Mouse (Mus musculus): ENCODE measurements at regions not wholly inside any gene's neighbourhood (a gene's known extent, or its start where the extent isn't known, plus 50 kb on each side); places are given as distances from the start of the nearest gene placed in this dataset.

- ATAC-seq (replicated peaks; ENCODE audit: low FRiP score): no peak
- Histone ChIP-seq H3K9me3 (ENCODE audit: control insufficient read depth, low read length) (no peaks in the 10 kb centered on the region), H3K36me3 (ENCODE audit: control insufficient read depth, insufficient read depth, low read length) (no peaks in the 10 kb centered on the region), H3K27ac (ENCODE audit: low read depth, low read length) (no peak overlapping the region), H3K4me2 (ENCODE audit: low read depth, low read length, severe bottlenecking) (no peak overlapping the region), H3K27me3 (ENCODE audit: control insufficient read depth, insufficient read depth, low read length) (no peaks in the 10 kb centered on the region), H3K4me1 (replicated peaks; ENCODE audit: control insufficient read depth, insufficient read depth, low read length) (no peaks in the 10 kb centered on the region), H3K4me3 (ENCODE audit: low read depth, low read length) (no peak overlapping the region), H3K9ac (ENCODE audit: low read length) (no peak overlapping the region)
- DNase-seq (ENCODE audit: low spot score): no peak
- 66% methylated on average over 1 of the region's 1 CpGs for WGBS
Observed at GRCm38 (mm10) chr16:78096571-78096970, 204.7 kb upstream of the Cxadr start.

GRCm38 (mm10) chr16:78090155-78090554, 211.1 kb upstream of the Cxadr start:
- Histone ChIP-seq H3K4me2 (ENCODE audit: low read depth, low read length, severe bottlenecking) (no peak overlapping the region), H3K9me3 (ENCODE audit: control insufficient read depth, low read length) (no peaks in the 10 kb centered on the region), H3K4me3 (ENCODE audit: low read depth, low read length) (no peak overlapping the region), H3K27me3 (ENCODE audit: control insufficient read depth, insufficient read depth, low read length) (no peaks in the 10 kb centered on the region), H3K4me1 (replicated peaks; ENCODE audit: control insufficient read depth, insufficient read depth, low read length) (no peaks in the 10 kb centered on the region), H3K27ac (ENCODE audit: low read depth, low read length) (no peak overlapping the region), H3K36me3 (ENCODE audit: control insufficient read depth, insufficient read depth, low read length) (no peaks in the 10 kb centered on the region), H3K9ac (ENCODE audit: low read length) (no peak overlapping the region)
- DNase-seq (ENCODE audit: low spot score) (no peak), ATAC-seq (replicated peaks; ENCODE audit: low FRiP score) (no peak)
- WGBS: 84% methylated on average over 3 of the region's 3 CpGs

- H3K27me3 ChIP-seq (ENCODE audit: control insufficient read depth, insufficient read depth, low read length): no peaks in the 10 kb centered on the region
- H3K4me2 ChIP-seq (ENCODE audit: low read depth, low read length, severe bottlenecking): no peak overlapping the region
- no peak for ATAC-seq (replicated peaks; ENCODE audit: low FRiP score)
- no peak overlapping the region for H3K4me3 ChIP-seq (ENCODE audit: low read depth, low read length)
- H3K9ac ChIP-seq (ENCODE audit: low read length): no peak overlapping the region
- H3K36me3 ChIP-seq (ENCODE audit: control insufficient read depth, insufficient read depth, low read length): no peaks in the 10 kb centered on the region
- H3K9me3 ChIP-seq (ENCODE audit: control insufficient read depth, low read length): no peaks in the 10 kb centered on the region
- WGBS: 82% methylated on average over 10 of the region's 10 CpGs
- no peaks in the 10 kb centered on the region for H3K4me1 ChIP-seq (replicated peaks; ENCODE audit: control insufficient read depth, insufficient read depth, low read length)
- H3K27ac ChIP-seq (ENCODE audit: low read depth, low read length): no peak overlapping the region
- no peak for DNase-seq (ENCODE audit: low spot score)
Observed at GRCm38 (mm10) chr16:78067532-78068118, 233.7 kb upstream of the Cxadr start.

- Histone ChIP-seq H3K36me3 (ENCODE audit: control insufficient read depth, insufficient read depth, low read length) (no peaks in the 10 kb centered on the region), H3K4me2 (ENCODE audit: low read depth, low read length, severe bottlenecking) (no peak overlapping the region), H3K27ac (ENCODE audit: low read depth, low read length) (no peak overlapping the region), H3K9ac (ENCODE audit: low read length) (no peak overlapping the region), H3K4me1 (replicated peaks; ENCODE audit: control insufficient read depth, insufficient read depth, low read length) (no peaks in the 10 kb centered on the region), H3K4me3 (ENCODE audit: low read depth, low read length) (no peak overlapping the region), H3K9me3 (ENCODE audit: control insufficient read depth, low read length) (no peaks in the 10 kb centered on the region), H3K27me3 (ENCODE audit: control insufficient read depth, insufficient read depth, low read length) (no peaks in the 10 kb centered on the region)
- WGBS: 93% methylated on average over 6 of the region's 6 CpGs
- no peak for DNase-seq (ENCODE audit: low spot score)
- ATAC-seq (replicated peaks; ENCODE audit: low FRiP score): no peak
Observed at GRCm38 (mm10) chr16:78060516-78060915, 240.8 kb upstream of the Cxadr start.

GRCm38 (mm10) chr16:78057549-78057948, 243.7 kb upstream of the Cxadr start:
- Histone ChIP-seq H3K9ac (ENCODE audit: low read length) (no peak overlapping the region), H3K27ac (ENCODE audit: low read depth, low read length) (no peak overlapping the region), H3K9me3 (ENCODE audit: control insufficient read depth, low read length) (no peaks in the 10 kb centered on the region), H3K36me3 (ENCODE audit: control insufficient read depth, insufficient read depth, low read length) (no peaks in the 10 kb centered on the region), H3K4me3 (ENCODE audit: low read depth, low read length) (no peak overlapping the region), H3K4me1 (replicated peaks; ENCODE audit: control insufficient read depth, insufficient read depth, low read length) (no peaks in the 10 kb centered on the region), H3K4me2 (ENCODE audit: low read depth, low read length, severe bottlenecking) (no peak overlapping the region), H3K27me3 (ENCODE audit: control insufficient read depth, insufficient read depth, low read length) (no peaks in the 10 kb centered on the region)
- DNase-seq (ENCODE audit: low spot score) (no peak), ATAC-seq (replicated peaks; ENCODE audit: low FRiP score) (no peak)
- WGBS: 67% methylated on average over 3 of the region's 3 CpGs

- H3K9me3 ChIP-seq (ENCODE audit: control insufficient read depth, low read length): no peaks in the 10 kb centered on the region
- DNase-seq (ENCODE audit: low spot score): no peak
Observed at GRCm38 (mm10) chr16:78052133-78052532, 249.2 kb upstream of the Cxadr start.

GRCm38 (mm10) chr16:78040149-78040920, 261.0 kb upstream of the Cxadr start:
- H3K9ac ChIP-seq (ENCODE audit: low read length): no peak overlapping the region
- H3K4me3 ChIP-seq (ENCODE audit: low read depth, low read length): no peak overlapping the region
- H3K4me1 ChIP-seq (replicated peaks; ENCODE audit: control insufficient read depth, insufficient read depth, low read length): no peaks in the 10 kb centered on the region
- H3K36me3 ChIP-seq (ENCODE audit: control insufficient read depth, insufficient read depth, low read length): no peaks in the 10 kb centered on the region
- 89% methylated on average over 4 of the region's 4 CpGs for WGBS
- no peak overlapping the region for H3K4me2 ChIP-seq (ENCODE audit: low read depth, low read length, severe bottlenecking)
- ATAC-seq (replicated peaks; ENCODE audit: low FRiP score) (no peak), DNase-seq (ENCODE audit: low spot score) (no peak)
- no peak overlapping the region for H3K27ac ChIP-seq (ENCODE audit: low read depth, low read length)
- H3K9me3 ChIP-seq (ENCODE audit: control insufficient read depth, low read length): no peaks in the 10 kb centered on the region
- no peaks in the 10 kb centered on the region for H3K27me3 ChIP-seq (ENCODE audit: control insufficient read depth, insufficient read depth, low read length)

More at GRCm38 (mm10) chr16:78052133-78052532, 249.2 kb upstream of the Cxadr start:
- WGBS: 49% methylated on average over 7 of the region's 7 CpGs
- Histone ChIP-seq H3K9ac (ENCODE audit: low read length) (no peak overlapping the region), H3K27me3 (ENCODE audit: control insufficient read depth, insufficient read depth, low read length) (no peaks in the 10 kb centered on the region), H3K4me2 (ENCODE audit: low read depth, low read length, severe bottlenecking) (no peak overlapping the region), H3K27ac (ENCODE audit: low read depth, low read length) (no peak overlapping the region), H3K4me1 (replicated peaks; ENCODE audit: control insufficient read depth, insufficient read depth, low read length) (no peaks in the 10 kb centered on the region), H3K36me3 (ENCODE audit: control insufficient read depth, insufficient read depth, low read length) (no peaks in the 10 kb centered on the region), H3K4me3 (ENCODE audit: low read depth, low read length) (no peak overlapping the region)
- no peak for ATAC-seq (replicated peaks; ENCODE audit: low FRiP score)

- DNase-seq (ENCODE audit: low spot score) (no peak), ATAC-seq (replicated peaks; ENCODE audit: low FRiP score) (peak; percentile 51; the same call in 1 of the 2 replicates)
- no peaks in the 10 kb centered on the region for H3K9me3 ChIP-seq (ENCODE audit: control insufficient read depth, low read length)
- no peaks in the 10 kb centered on the region for H3K36me3 ChIP-seq (ENCODE audit: control insufficient read depth, insufficient read depth, low read length)
- no peak overlapping the region for H3K4me2 ChIP-seq (ENCODE audit: low read depth, low read length, severe bottlenecking)
- 56% methylated on average over 8 of the region's 8 CpGs for WGBS
- no peaks in the 10 kb centered on the region for H3K27me3 ChIP-seq (ENCODE audit: control insufficient read depth, insufficient read depth, low read length)
- H3K9ac ChIP-seq (ENCODE audit: low read length): no peak overlapping the region
- H3K4me1 ChIP-seq (replicated peaks; ENCODE audit: control insufficient read depth, insufficient read depth, low read length): no peaks in the 10 kb centered on the region
- H3K27ac ChIP-seq (ENCODE audit: low read depth, low read length): no peak overlapping the region
- no peak overlapping the region for H3K4me3 ChIP-seq (ENCODE audit: low read depth, low read length)
Observed at GRCm38 (mm10) chr16:78019605-78020285, 281.5 kb upstream of the Cxadr start.

Data from forebrain, embryonic 11.5 days (tissue).